Comparison of ENCODE assay signal across 26 mouse cellular contexts in the genomic region with DNA sequence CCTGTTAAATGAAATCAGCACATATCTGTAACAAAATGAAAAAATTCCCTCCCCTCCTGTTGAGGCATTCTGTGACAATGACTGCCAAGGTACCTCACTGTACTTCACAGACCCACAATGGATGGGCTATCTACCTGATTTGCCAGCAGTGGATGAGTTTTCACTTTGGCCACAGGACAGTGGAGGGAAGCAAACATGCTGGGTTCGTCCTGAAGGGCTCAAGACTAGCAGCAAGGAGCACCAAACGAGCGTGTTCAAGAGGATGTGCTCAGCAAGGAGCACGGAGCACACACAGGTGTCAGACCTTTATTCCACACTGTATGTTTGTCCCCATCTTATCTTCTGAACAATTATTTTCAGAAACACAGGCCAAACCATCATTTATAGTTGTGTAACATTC. TPM values are rescaled to one million over a fixed set of nuclear protein-coding genes. Genes with fewer than 3 reads are reported as not detected.
DNase-seq lines count a peak whose midpoint lies in the region; ATAC-seq and TF ChIP-seq lines count a peak whose summit lies in the region.
"Had no signal": no experiment of that assay in that cellular context is flagged by ENCODE, and none has a peak within 500 bp of the region (broad histone marks: within the 10 kb centered on the region; RNA-seq: fewer than 3 reads in every experiment).

No protein-coding gene starts in this region.

- no peak for ATAC-seq in heart, embryonic 13.5 days (ENCODE audit: extremely low read depth, insufficient number of reproducible peaks, low FRiP score, low TSS enrichment)
- no peak for ATAC-seq in heart, embryonic 12.5 days (ENCODE audit: insufficient number of reproducible peaks, low FRiP score)
- ATAC-seq: activated CD4-positive, CD25-positive, alpha-beta regulatory T cell, adult 4 months; CD4-positive, CD25-positive, alpha-beta regulatory T cell, adult 4 months; forebrain, embryonic 13.5 days; forebrain, embryonic 15.5 days; Patski had no signal

- H3K9ac ChIP-seq in heart, adult 2 months (ENCODE audit: low read depth, low read length), result no peak overlapping the region
- no peak overlapping the region for H3K9ac ChIP-seq in heart, embryonic 13.5 days
- H3K9ac ChIP-seq in heart, embryonic 12.5 days, result no peak overlapping the region
- H3K9ac ChIP-seq: embryonic facial prominence, embryonic 12.5 days; forebrain, embryonic 13.5 days; forebrain, embryonic 15.5 days had no signal

- no peak for TF ChIP-seq EP300 in heart, adult 2 months (IDR thresholded peaks at IDR 0.05; ENCODE audit: insufficient read depth, low read depth, low read length)

- 0 out of 2 replicates have a peak overlapping the region, but pooled peaks have one; percentile 9 for H3K27ac ChIP-seq in gastrocnemius, adult 2 months
- peak overlapping the region; percentile 1; the same call in 1 of the 2 replicates for H3K27ac ChIP-seq in heart, adult 2 months
- 0 out of 2 replicates have a peak overlapping the region, but pooled peaks have one; percentile 8 for H3K27ac ChIP-seq in heart, embryonic 13.5 days (replicated peaks)
- no peak overlapping the region for H3K27ac ChIP-seq in heart, embryonic 12.5 days (ENCODE audit: poor library complexity, severe bottlenecking)
- H3K27ac ChIP-seq in brown adipose tissue, adult 24 weeks (replicated peaks; ENCODE audit: low read depth, low read length), result 0 out of 2 replicates have a peak overlapping the region, but pooled peaks have one; percentile 6
- H3K27ac ChIP-seq: embryonic facial prominence, embryonic 10.5 days; embryonic facial prominence, embryonic 12.5 days; forebrain, embryonic 13.5 days; forebrain, embryonic 15.5 days had no signal

- no peak for TF ChIP-seq CTCF in gastrocnemius, adult 2 months (IDR thresholded peaks at IDR 0.05)
- no peak for TF ChIP-seq CTCF in heart, adult 2 months (IDR thresholded peaks at IDR 0.05)

- no peak overlapping the region for H3K4me2 ChIP-seq in heart, embryonic 13.5 days
- H3K4me2 ChIP-seq in heart, embryonic 12.5 days, result no peak overlapping the region
- H3K4me2 ChIP-seq: embryonic facial prominence, embryonic 12.5 days; forebrain, embryonic 13.5 days; forebrain, embryonic 15.5 days had no signal

- 35% methylated on average over 4 of the region's 4 CpGs for WGBS in heart, adult 2 months
- 84% methylated on average over 4 of the region's 4 CpGs for WGBS in heart, embryonic 13.5 days
- 79% methylated on average over 4 of the region's 4 CpGs for WGBS in heart, embryonic 12.5 days

- H3K4me1 ChIP-seq in heart, adult 2 months (ENCODE audit: control insufficient read depth, insufficient read depth, low read length), result peaks cover 50% of the 10 kb centered on the region
- H3K4me1 ChIP-seq in heart, embryonic 13.5 days, result peaks cover 87% of the 10 kb centered on the region
- H3K4me1 ChIP-seq in heart, embryonic 12.5 days (replicated peaks), result peaks cover 52% of the 10 kb centered on the region
- H3K4me1 ChIP-seq in brown adipose tissue, adult 24 weeks (ENCODE audit: control insufficient read depth, insufficient read depth, insufficient read length, low read length), result peaks cover 54% of the 10 kb centered on the region
- H3K4me1 ChIP-seq: embryonic facial prominence, embryonic 10.5 days had no signal

- no peak for DNase-seq in gastrocnemius, adult 2 months
- no peak for DNase-seq in gastrocnemius, postnatal 14 days
- DNase-seq in heart, adult 2 months, result no peak
- DNase-seq in heart, postnatal 10 days, result no peak
- no peak for DNase-seq in cerebellum, adult 9-11 months
- DNase-seq: adrenal gland, adult 8-10 months; adrenal gland, postnatal 14 days; adrenal gland, postnatal 36 days; B cell, adult 2 months; cerebellum, adult 11 months; cerebellum, adult 18-20 months; cerebellum, adult 8-10 months; cerebellum, postnatal 10 days; cerebellum, postnatal 25 days had no signal

- H3K9me3 ChIP-seq in heart, embryonic 13.5 days, result no peaks in the 10 kb centered on the region
- H3K9me3 ChIP-seq in heart, embryonic 12.5 days (replicated peaks), result no peaks in the 10 kb centered on the region
- H3K9me3 ChIP-seq: embryonic facial prominence, embryonic 10.5 days; embryonic facial prominence, embryonic 12.5 days; forebrain, embryonic 13.5 days; forebrain, embryonic 15.5 days; G1E had no signal

- TF ChIP-seq POLR2A in heart, adult 2 months (IDR thresholded peaks at IDR 0.05; ENCODE audit: insufficient read depth, low read depth, low read length), result no peak

- no peaks in the 10 kb centered on the region for H3K27me3 ChIP-seq in heart, adult 2 months (ENCODE audit: control insufficient read depth, insufficient read depth, low read length)
- no peaks in the 10 kb centered on the region for H3K27me3 ChIP-seq in heart, embryonic 13.5 days (replicated peaks)
- H3K27me3 ChIP-seq in heart, embryonic 12.5 days (replicated peaks), result no peaks in the 10 kb centered on the region
- H3K27me3 ChIP-seq: CH12.LX; embryonic facial prominence, embryonic 12.5 days; forebrain, embryonic 13.5 days; forebrain, embryonic 15.5 days; Patski had no signal

- H3K36me3 ChIP-seq in heart, adult 2 months (ENCODE audit: control insufficient read depth, insufficient read depth, low read length), result peaks cover 73% of the 10 kb centered on the region
- peaks cover 35% of the 10 kb centered on the region for H3K36me3 ChIP-seq in heart, embryonic 13.5 days
- H3K36me3 ChIP-seq in heart, embryonic 12.5 days, result peaks cover 23% of the 10 kb centered on the region
- H3K36me3 ChIP-seq: embryonic facial prominence, embryonic 10.5 days; forebrain, embryonic 15.5 days; G1E had no signal

- intact Hi-C loops in gastrocnemius, adult 2 months (cut with DNase I), result no loop called here
- intact Hi-C loops in gastrocnemius, postnatal 14 days (cut with DNase I; ENCODE audit: low total_unique reads), result loop anchor here (10.0 kb wide), 1 partner anchor 421 kb away; no protein-coding TSS in a partner anchor
- intact Hi-C loops in heart, adult 2 months (cut with DNase I), result loop anchor here (10.0 kb wide), 1 partner anchor 241 kb away; a partner anchor contains a TSS
- intact Hi-C loops in heart, postnatal 10 days (cut with DNase I), result no loop called here

- H3K79me2 ChIP-seq in heart, adult 2 months (replicated peaks; ENCODE audit: control insufficient read depth, insufficient read depth, low read length), result peaks cover 19% of the 10 kb centered on the region

- no peak overlapping the region for H3K4me3 ChIP-seq in gastrocnemius, adult 2 months
- no peak overlapping the region for H3K4me3 ChIP-seq in heart, adult 2 months
- no peak overlapping the region for H3K4me3 ChIP-seq in heart, embryonic 13.5 days
- H3K4me3 ChIP-seq in heart, embryonic 12.5 days, result no peak overlapping the region
- no peak overlapping the region for H3K4me3 ChIP-seq in brown adipose tissue, adult 24 weeks (ENCODE audit: insufficient read depth, low read depth, low read length)
- H3K4me3 ChIP-seq: embryonic facial prominence, embryonic 10.5 days; embryonic facial prominence, embryonic 12.5 days; forebrain, embryonic 13.5 days; forebrain, embryonic 15.5 days had no signal

RNA-seq across cellular contexts. Expression of a gene that starts 34.0 kb away (rescaled TPM):
- total RNA-seq in gastrocnemius, adult 2 months (2021), result 100 to 1,000 TPM; 112 to 141 TPM
- 100 to 1,000 TPM; 130 to 152 TPM for total RNA-seq in gastrocnemius, postnatal 14 days (2021)
- total RNA-seq in heart, adult 2 months (2021), result 100 to 1,000 TPM; 509 to 570 TPM
- polyA plus RNA-seq in heart, adult 2 months (2012; rRNA removed), result 169 and 246 TPM in 2 replicates
- total RNA-seq in heart, postnatal 10 days (2021), result 100 to 1,000 TPM; 571 to 593 TPM
- polyA plus RNA-seq in heart, embryonic 13.5 days (2015; fragmentation: Nextera tagmentation; extraction: Ambion mirVana), result 145 and 155 TPM in 2 replicates
- polyA plus RNA-seq in heart, embryonic 12.5 days (2016; fragmentation: Nextera tagmentation; extraction: Ambion mirVana), result 188 and 194 TPM in 2 replicates
- polyA plus RNA-seq in brown adipose tissue, adult 24 weeks (2012; ENCODE audit: insufficient read depth, insufficient read length, missing spikeins), result 199 and 225 TPM in 2 replicates

Comparison
In these comparisons a context has a peak if more than half of its experiments do, and no peak if none do; other contexts are left out.
1. intact Hi-C loops: an anchor here in gastrocnemius, postnatal 14 days (10.0 kb wide) and heart, adult 2 months (10.0 kb wide); none called in gastrocnemius, adult 2 months and heart, postnatal 10 days.